Mouse (Mus musculus) erythroblast, embryonic 14.5 days (primary cell): ENCODE results near the gene Pskh1. TPM values are rescaled to one million over a fixed set of nuclear protein-coding genes. Genes with fewer than 3 reads are reported as not detected.

Source experiments
- H3K27me3 ChIP-seq: 2 replicates; pipeline ENCODE4 v1.6.1; 2012; ENCODE audit warnings: inconsistent platforms; ENCODE audit not compliant: control insufficient read depth
- H3K36me3 ChIP-seq: 2 replicates; pipeline ENCODE4 v1.6.1; 2012; ENCODE audit warnings: mild to moderate bottlenecking, inconsistent platforms; ENCODE audit not compliant: control insufficient read depth
- H3K4me1 ChIP-seq: 2 replicates; pipeline ENCODE4 v1.6.1; 2012; ENCODE audit warnings: inconsistent platforms; ENCODE audit not compliant: control insufficient read depth
- H3K4me3 ChIP-seq: replicated peaks from 2 replicates; pipeline ENCODE3; 2012; ENCODE audit warnings: moderate library complexity, mild to moderate bottlenecking, inconsistent platforms
- H3K9me3 ChIP-seq: 2 replicates; pipeline ENCODE4 v1.6.1; 2012; ENCODE audit warnings: low read length, inconsistent platforms, mixed read lengths; ENCODE audit not compliant: control insufficient read depth
- GATA1 ChIP-seq: IDR thresholded peaks from 2 replicates; pipeline ENCODE4 v1.6.1; 2012; ENCODE audit warnings: low read length, inconsistent platforms, mixed read lengths
- TAL1 ChIP-seq: IDR thresholded peaks from 3 replicates; pipeline ENCODE4 v1.6.1; 2012; ENCODE audit warnings: low read length, inconsistent platforms, mixed read lengths
- polyA plus RNA-seq: library from polyadenylated mRNA; stranded (reverse); fragments of >175 nt; gene quantifications from 2 replicates; pipeline ENCODE4 v1.2.3, GENCODE M21; 2012

Gene Pskh1
- polyA plus RNA-seq, 1 experiment: 0.79 TPM

DNA sequence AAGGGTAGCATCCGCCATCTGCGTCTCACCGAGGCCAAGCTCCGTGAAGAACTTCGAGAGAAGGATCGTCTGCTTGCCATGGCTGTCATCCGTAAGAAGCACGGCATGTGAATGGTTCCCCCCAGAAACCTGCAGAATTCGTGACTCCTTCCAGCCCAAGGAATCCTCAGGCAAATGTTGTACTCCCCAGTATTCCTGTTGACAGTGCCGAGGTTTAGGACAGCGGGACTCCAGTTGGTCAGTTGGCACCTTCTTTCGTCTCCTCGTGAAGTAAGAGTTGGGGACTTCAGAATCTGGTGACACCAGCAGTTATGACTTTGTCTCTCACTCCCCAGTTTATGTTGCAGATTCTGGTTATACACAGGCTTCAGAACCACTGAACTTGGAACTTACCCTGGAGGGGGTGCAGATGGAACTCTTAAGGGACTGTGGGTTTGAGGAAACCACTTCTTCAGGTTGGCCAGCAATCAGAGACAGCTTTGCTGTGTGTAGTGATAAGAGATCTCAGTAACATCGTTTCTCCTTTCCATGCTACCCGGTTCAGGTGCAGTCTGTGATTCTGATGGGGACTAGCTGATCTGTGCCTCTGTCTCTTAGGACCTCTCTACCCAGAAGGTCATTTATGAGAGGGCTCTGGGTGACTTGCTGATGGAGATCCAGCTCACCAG lies 43.9 kb upstream of the Pskh1 start:
- peaks cover 23% of the 10 kb centered on the region for H3K36me3 ChIP-seq
- H3K27me3 ChIP-seq: no peaks in the 10 kb centered on the region
- H3K4me3 ChIP-seq: peak overlapping the region; percentile 90
- no peak for TF ChIP-seq TAL1
- no peak for TF ChIP-seq GATA1
- H3K9me3 ChIP-seq: no peaks in the 10 kb centered on the region
- H3K4me1 ChIP-seq: peaks cover 68% of the 10 kb centered on the region

DNA sequence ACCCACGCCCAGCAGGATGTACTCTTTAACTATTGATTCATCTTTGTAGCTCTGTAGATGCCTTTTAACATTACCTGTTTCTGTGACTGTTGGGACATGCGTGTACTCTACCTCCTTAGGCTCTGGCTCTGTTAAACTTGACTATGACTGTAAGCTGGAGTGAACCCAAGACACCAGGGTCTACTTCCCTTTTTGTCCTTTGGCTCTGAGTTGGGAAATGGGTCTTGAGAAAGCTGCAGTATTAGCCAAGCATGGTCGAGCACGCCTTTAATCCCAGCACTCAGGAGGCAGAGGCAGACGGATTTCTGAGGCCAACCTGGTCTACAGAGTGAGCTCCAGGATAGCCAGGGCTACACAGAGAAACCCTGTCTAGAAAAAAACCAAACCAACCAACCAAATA lies 41.7 kb upstream of the Pskh1 start:
- Histone ChIP-seq H3K4me3 (peak overlapping the region; percentile 13), H3K36me3 (peaks cover 34% of the 10 kb centered on the region), H3K27me3 (no peaks in the 10 kb centered on the region), H3K9me3 (no peaks in the 10 kb centered on the region), H3K4me1 (peaks cover 80% of the 10 kb centered on the region)
- TF ChIP-seq GATA1: no peak
- no peak for TF ChIP-seq TAL1

DNA sequence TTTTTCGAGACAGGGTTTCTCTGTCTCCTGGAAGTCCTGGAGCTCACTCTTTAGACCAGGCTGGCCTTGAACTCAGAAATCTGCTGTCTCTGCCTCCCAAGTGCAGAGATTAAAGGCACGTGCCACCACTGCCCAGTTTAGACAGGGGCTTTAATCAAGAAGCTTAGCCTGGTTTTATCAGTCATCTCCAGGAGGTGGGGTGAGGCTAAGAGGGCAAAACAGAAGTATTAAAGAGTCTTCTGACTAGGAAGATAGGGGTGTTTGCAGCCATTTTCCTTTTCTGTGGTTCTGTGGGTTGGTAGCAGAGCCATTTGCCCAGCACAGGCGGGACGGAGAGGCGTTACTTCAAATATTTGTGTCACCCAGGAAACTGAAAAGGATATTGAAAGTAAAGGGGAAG lies 40.9 kb upstream of the Pskh1 start:
- H3K27me3 ChIP-seq: no peaks in the 10 kb centered on the region
- peak overlapping the region; percentile 78 for H3K4me3 ChIP-seq
- H3K4me1 ChIP-seq: peaks cover 87% of the 10 kb centered on the region

DNA sequence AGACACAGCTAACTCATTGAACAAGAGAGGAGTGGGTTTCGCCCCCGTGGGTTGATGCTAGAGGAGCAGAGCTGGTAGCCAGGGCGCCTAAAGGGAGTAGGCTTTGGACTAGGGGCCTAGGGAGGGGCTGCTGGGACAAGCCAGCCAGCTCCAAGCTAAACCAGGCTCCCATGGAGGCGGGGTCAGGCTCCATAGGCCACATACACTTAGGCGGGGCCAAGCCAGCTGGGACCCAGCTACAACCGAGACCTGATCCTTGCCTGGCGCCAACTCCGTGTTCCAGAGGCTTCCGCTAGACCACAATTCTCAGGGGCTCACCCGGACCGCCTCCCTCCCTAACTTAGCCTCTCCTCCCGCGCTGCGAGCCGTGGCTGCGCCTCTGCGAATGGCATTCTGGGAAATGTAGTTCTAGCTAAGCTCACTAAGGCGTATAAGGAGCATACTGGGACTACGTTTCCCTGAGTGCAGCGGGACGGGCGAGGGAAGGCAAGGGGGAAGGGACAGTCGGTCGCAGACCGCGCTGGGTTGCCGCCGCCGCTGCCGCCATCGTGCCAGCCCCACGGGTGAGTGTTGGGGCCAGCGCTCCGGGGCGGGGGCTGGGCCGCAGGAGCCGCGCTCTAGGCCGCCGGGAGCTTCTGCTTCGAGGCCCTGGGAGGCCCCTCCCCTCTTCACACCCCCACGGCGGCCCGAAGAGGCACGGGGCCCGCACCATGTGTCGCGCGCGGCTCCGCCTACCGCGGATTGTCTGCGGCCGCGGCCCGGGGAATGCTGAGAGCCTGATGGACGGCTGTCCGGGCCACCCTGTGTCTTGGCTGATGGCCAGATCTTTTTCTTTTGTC lies 39.9 kb upstream of the Pskh1 start, which contains the start of gene Nutf2:
Nutf2 (plus strand) TSS at position 438 of the 839 bp plus-strand sequence.
- peaks cover 51% of the 10 kb centered on the region for H3K36me3 ChIP-seq
- no peaks in the 10 kb centered on the region for H3K9me3 ChIP-seq
- peak within 1 kb of the TSS; percentile 78 for H3K4me3 ChIP-seq
- peaks cover 90% of the 10 kb centered on the region for H3K4me1 ChIP-seq
- H3K27me3 ChIP-seq: no peaks in the 10 kb centered on the region
- no peak for TF ChIP-seq TAL1
- no peak for TF ChIP-seq GATA1

More for the DNA sequence above, 40.9 kb upstream of the Pskh1 start:
- TF ChIP-seq GATA1: peak; percentile 43; the same call in 1 of the 2 replicates
- TF ChIP-seq TAL1: peak; percentile 66
- peaks cover 43% of the 10 kb centered on the region for H3K36me3 ChIP-seq
- no peaks in the 10 kb centered on the region for H3K9me3 ChIP-seq

DNA sequence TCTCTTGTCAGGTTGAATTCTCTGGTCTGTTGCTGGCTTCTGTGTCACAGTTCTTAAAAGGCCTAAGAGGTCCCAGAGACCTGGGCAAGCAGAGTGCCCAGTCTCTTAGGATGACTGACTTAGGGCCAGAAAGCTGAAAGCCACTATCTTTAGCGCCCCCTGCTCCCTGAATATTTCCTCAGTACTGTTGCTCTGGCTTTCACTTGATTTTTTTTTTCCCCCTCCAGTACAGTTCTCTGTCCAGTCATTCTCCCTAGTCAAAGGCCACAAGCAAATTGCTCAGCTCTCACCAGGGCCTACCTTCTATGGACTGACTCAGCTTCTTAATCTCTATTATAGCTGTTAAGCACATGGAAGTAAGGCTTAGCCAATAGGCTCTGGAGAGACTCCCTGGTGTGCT lies 38.3 kb upstream of the Pskh1 start:
- TF ChIP-seq TAL1: no peak
- TF ChIP-seq GATA1: no peak
- Histone ChIP-seq H3K27me3 (no peaks in the 10 kb centered on the region), H3K4me3 (peak overlapping the region; percentile 78), H3K36me3 (peaks cover 62% of the 10 kb centered on the region), H3K9me3 (no peaks in the 10 kb centered on the region), H3K4me1 (peaks cover 90% of the 10 kb centered on the region)

DNA sequence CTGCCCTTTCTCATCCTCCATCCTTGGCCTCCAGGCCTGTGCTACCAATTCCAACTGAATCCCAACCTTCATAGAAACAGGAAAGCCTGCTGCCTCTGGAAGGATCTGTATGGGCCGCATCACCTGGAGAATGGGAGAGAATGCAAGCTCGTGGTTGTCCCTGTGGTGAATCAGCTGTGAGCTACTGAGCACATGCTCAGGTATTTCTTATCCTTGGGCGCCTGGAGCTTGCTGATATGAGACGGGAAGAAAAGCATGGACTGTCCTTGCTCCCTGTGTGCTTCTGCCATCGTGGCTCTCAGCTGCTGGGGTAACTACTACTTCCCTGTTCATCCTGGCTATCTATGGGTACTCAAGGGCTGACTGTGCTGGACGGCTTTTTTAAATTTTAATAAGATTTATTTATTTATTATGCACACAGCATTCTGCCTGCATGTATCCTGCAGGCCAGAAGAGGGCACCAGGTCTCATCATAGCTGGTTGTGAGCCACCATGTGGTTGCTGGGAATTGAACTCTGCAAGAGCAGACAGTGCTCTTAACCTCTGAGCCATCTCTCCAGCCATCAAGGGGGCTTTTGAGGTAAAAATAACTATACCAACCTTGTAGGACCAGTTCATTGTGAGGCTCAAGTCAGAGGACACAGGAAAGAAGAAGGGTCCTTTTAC lies 33.7 kb upstream of the Pskh1 start:
- TF ChIP-seq TAL1 (peak; percentile 37; the same call in 1 of the 3 replicates), GATA1 (no peak)
- no peaks in the 10 kb centered on the region for H3K27me3 ChIP-seq
- H3K9me3 ChIP-seq: no peaks in the 10 kb centered on the region
- peaks cover 73% of the 10 kb centered on the region for H3K4me1 ChIP-seq
- no peak overlapping the region for H3K4me3 ChIP-seq
- peaks cover 87% of the 10 kb centered on the region for H3K36me3 ChIP-seq

DNA sequence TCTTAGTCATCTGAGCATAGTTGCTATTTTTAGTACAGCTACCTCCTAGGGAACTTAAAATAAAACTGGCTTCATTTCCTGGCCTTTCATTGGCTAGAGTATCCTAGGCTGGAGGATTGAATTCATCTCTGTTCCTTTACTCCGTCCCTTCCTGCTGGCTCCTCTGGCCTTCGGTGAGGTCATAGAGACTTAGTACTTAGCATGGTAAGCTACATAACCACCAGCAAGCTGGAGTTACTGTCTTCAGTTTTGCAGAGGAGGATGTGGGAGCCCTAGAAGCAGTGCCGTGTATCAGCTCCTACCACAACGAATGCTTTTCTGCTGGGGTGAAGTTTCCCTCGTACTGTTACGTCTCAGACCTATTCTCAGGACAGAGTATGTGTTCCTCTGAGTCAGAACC lies 25.9 kb upstream of the Pskh1 start:
- H3K36me3 ChIP-seq: peaks cover 94% of the 10 kb centered on the region
- H3K4me1 ChIP-seq: peaks cover 20% of the 10 kb centered on the region
- no peak overlapping the region for H3K4me3 ChIP-seq
- no peaks in the 10 kb centered on the region for H3K27me3 ChIP-seq
- TF ChIP-seq TAL1 (no peak), GATA1 (no peak)
- no peaks in the 10 kb centered on the region for H3K9me3 ChIP-seq

DNA sequence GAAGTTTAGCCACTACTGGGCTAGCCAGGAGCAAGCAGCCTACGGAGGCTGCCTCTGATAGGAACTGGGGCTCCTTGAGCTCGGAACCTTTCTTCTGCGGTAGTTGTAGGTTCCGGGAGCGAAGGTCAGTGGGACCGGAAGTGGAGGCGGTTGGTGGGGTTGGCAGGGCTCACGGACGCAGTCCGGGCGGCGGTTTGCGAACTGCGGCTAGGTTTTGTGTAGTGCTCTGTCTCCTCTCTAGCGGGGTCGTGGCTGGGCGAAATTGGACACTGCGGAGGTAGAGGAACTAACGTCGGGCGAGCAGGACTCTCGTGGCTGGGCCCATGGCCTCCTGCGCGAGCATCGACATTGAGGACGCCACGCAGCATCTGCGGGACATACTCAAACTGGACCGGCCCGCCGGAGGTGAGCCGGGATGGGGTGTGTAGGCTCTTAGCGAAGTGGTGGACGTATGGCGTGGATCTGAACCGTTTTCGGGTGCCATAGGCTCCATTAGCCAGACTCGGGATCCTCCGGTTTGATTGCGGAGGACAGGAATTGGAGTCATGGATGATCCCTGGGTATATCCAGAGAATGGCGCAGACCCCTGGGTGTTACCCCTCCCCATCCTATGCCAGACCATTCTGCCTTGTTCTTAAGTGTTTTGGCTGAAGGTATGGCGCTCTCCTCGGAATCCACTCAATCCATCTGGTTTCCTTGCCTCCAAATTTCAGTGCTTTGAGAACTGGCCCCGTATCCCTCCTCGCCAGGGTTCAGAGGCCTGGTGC lies 19.3 kb upstream of the Pskh1 start, which contains the start of gene Edc4:
Edc4 (plus strand) TSS at position 128 of the 767 bp plus-strand sequence.
- Histone ChIP-seq H3K4me3 (peak within 1 kb of the TSS; percentile 75), H3K27me3 (no peaks in the 10 kb centered on the region), H3K36me3 (peaks cover 72% of the 10 kb centered on the region), H3K4me1 (peaks cover 33% of the 10 kb centered on the region), H3K9me3 (no peaks in the 10 kb centered on the region)
- no peak for TF ChIP-seq GATA1
- no peak for TF ChIP-seq TAL1
